Mouse (Mus musculus) fat pad, adult 2 months (tissue): ENCODE measurements around the gene Bckdk.
"Not testable (repeated sequence)": the region's sequence is repeated elsewhere in the genome, so short reads cannot be mapped to it uniquely, and the experiment has no call there.

Experiments used
- DNase-seq: peaks from one replicate; pipeline ENCODE4 v3.0.0-alpha.2; 2011; ENCODE audit warnings: low read depth, low spot score; ENCODE audit errors: extremely low read depth

Gene Bckdk

GRCm38 (mm10) chr7:127929923-127930322, 26.0 kb downstream of the Bckdk start, which contains the start of gene Prss8:
Prss8 (minus strand) TSS chr7:127930104.
- no peak for DNase-seq

- DNase-seq: no peak
These were observed 26.8 kb downstream of the Bckdk start for GRCm38 (mm10) chr7:127930636-127931035.

- DNase-seq: no peak
These were observed 27.7 kb downstream of the Bckdk start for GRCm38 (mm10) chr7:127931351-127932135.

GRCm38 (mm10) chr7:127932273-127933031, 28.6 kb downstream of the Bckdk start:
- no peak for DNase-seq

GRCm38 (mm10) chr7:127934075-127934474, 30.2 kb downstream of the Bckdk start:
- DNase-seq: no peak

- DNase-seq: no peak
These were observed 31.3 kb downstream of the Bckdk start for GRCm38 (mm10) chr7:127935028-127935722.

GRCm38 (mm10) chr7:127935748-127936159, 31.9 kb downstream of the Bckdk start:
- DNase-seq: no peak

- no peak for DNase-seq
These were observed 32.5 kb downstream of the Bckdk start for GRCm38 (mm10) chr7:127936216-127936884.

- not testable (repeated sequence) for DNase-seq
These were observed 38.2 kb downstream of the Bckdk start for GRCm38 (mm10) chr7:127942097-127942496.

- DNase-seq: no peak
These were observed 40.7 kb downstream of the Bckdk start for GRCm38 (mm10) chr7:127944614-127945013.

GRCm38 (mm10) chr7:127946470-127947023, 42.7 kb downstream of the Bckdk start, which contains the start of gene Prss36:
Prss36 (minus strand) TSS chr7:127946725.
- no peak for DNase-seq

GRCm38 (mm10) chr7:127952864-127953581, 49.1 kb downstream of the Bckdk start:
- DNase-seq: no peak

- no peak for DNase-seq
These were observed 55.5 kb downstream of the Bckdk start for GRCm38 (mm10) chr7:127959364-127959763.
